Mouse (Mus musculus) megakaryocyte, embryonic 14.5 days (primary cell): ENCODE data around the gene Ssbp1.

ENCODE experiments used
- FLI1 ChIP-seq: IDR thresholded peaks from 2 replicates; pipeline ENCODE4 v1.6.1; 2012; ENCODE audit warnings: low read length, inconsistent platforms, mixed read lengths
- GATA1 ChIP-seq: IDR thresholded peaks from 3 replicates; pipeline ENCODE4 v1.6.1; 2012; ENCODE audit warnings: mixed read lengths, low read length, inconsistent platforms, borderline replicate concordance

DNA sequence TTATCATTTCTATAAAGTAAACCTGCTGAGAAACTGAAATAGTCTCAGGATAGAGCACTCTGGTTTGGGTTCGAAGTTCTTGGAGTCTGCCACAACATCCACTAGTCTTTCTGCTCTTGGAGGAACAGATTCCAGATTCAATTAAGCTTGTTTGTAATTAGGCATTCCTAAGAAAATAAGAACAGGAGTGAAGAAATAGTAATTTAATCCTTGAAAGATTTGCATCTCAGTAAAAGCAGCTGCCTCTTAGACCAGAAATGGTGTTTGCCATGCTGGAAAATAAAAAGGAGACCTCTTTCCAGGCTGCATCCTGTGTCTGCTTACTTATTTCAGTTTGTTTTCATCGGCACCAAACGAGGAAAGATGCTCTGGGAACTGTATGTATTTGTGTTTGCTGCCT is 22.1 kb downstream of the Ssbp1 start, which contains the start of gene Tas2r108:
- TF ChIP-seq GATA1 = no peak
- no peak for TF ChIP-seq FLI1
